Mouse (Mus musculus) midbrain, embryonic 12.5 days (tissue): ENCODE measurements around the gene Phactr2. TPM values are rescaled to one million over a fixed set of nuclear protein-coding genes. Genes with fewer than 3 reads are reported as not detected.
A peak's percentile ranks its signal among the peaks of the same experiment; 100 is the strongest.

Source experiments
- ATAC-seq: fragments of 200-750 bp; cut with Nextera tagmentation; 2 replicates; pipeline ENCODE4 v1.8.0; 2017; ENCODE audit warnings: low read depth, moderate TSS enrichment, moderate library complexity; ENCODE audit not compliant: low FRiP score
- H3K27ac ChIP-seq: fragments of 300-500 bp; sonication (generic); replicated peaks from 2 replicates; pipeline ENCODE4 v1.5.1; 2016; ENCODE audit warnings: mild to moderate bottlenecking
- H3K27me3 ChIP-seq: fragments of 300-500 bp; sonication (generic); 2 replicates; pipeline ENCODE4 v1.6.1; 2016; ENCODE audit warnings: mild to moderate bottlenecking
- H3K36me3 ChIP-seq: fragments of 300-500 bp; sonication (generic); 2 replicates; pipeline ENCODE4 v1.6.1; 2016
- H3K4me1 ChIP-seq: fragments of 300-500 bp; sonication (generic); 2 replicates; pipeline ENCODE4 v1.6.1; 2016
- H3K4me2 ChIP-seq: fragments of 300-500 bp; sonication (generic); replicated peaks from 2 replicates; pipeline ENCODE4 v1.6.1; 2016; ENCODE audit warnings: mild to moderate bottlenecking, moderate library complexity
- H3K4me3 ChIP-seq: fragments of 300-500 bp; sonication (generic); 2 replicates; pipeline ENCODE4 v1.5.1; 2016; ENCODE audit warnings: mild to moderate bottlenecking
- H3K9ac ChIP-seq: fragments of 300-500 bp; sonication (generic); replicated peaks from 2 replicates; pipeline ENCODE4 v1.6.1; 2016; ENCODE audit warnings: mild to moderate bottlenecking, moderate library complexity
- H3K9me3 ChIP-seq: fragments of 300-500 bp; sonication (generic); 2 replicates; pipeline ENCODE4 v1.6.1; 2016; ENCODE audit warnings: mild to moderate bottlenecking
- WGBS: fragments of 180-500 bp; shearing (Covaris S2); methylation state at CpG from one replicate; pipeline ENCODE4 v1.1.7; 2016; 5-methylcytosine and 5-hydroxymethylcytosine counted together
- polyA plus RNA-seq: library from polyadenylated mRNA; unstranded; fragments of >200 nt; fragmentation: Nextera tagmentation; extraction: Ambion mirVana; gene quantifications from 2 replicates; pipeline ENCODE4 v1.2.1, GENCODE M21; 2016

Phactr2 gene
- polyA plus RNA-seq, 1 experiment from 2014 or later: 11.7 TPM

GRCm38 (mm10) chr10:13311612-13312011 is 162.6 kb downstream of the Phactr2 start:
- no peaks in the 10 kb centered on the region for H3K27me3 ChIP-seq
- H3K4me3 ChIP-seq: no peak overlapping the region
- WGBS: 37% methylated on average over 6 of the region's 6 CpGs
- no peak for ATAC-seq
- H3K27ac ChIP-seq: peak overlapping the region; percentile 60
- H3K4me2 ChIP-seq: no peak overlapping the region
- no peaks in the 10 kb centered on the region for H3K36me3 ChIP-seq
- no peak overlapping the region for H3K9ac ChIP-seq
- H3K9me3 ChIP-seq: no peaks in the 10 kb centered on the region
- H3K4me1 ChIP-seq: peaks cover 18% of the 10 kb centered on the region

- Histone ChIP-seq H3K9me3 (no peaks in the 10 kb centered on the region), H3K27me3 (no peaks in the 10 kb centered on the region), H3K4me2 (no peak overlapping the region), H3K27ac (no peak overlapping the region), H3K4me1 (peaks cover 16% of the 10 kb centered on the region), H3K4me3 (no peak overlapping the region), H3K9ac (no peak overlapping the region), H3K36me3 (no peaks in the 10 kb centered on the region)
- 73% methylated on average over 3 of the region's 3 CpGs for WGBS
- ATAC-seq: no peak
Observed at GRCm38 (mm10) chr10:13310075-13310474, 164.1 kb downstream of the Phactr2 start.

- WGBS: 74% methylated on average over 10 of the region's 10 CpGs
- Histone ChIP-seq H3K27ac (no peak overlapping the region), H3K4me3 (no peak overlapping the region), H3K27me3 (no peaks in the 10 kb centered on the region), H3K9me3 (no peaks in the 10 kb centered on the region), H3K9ac (no peak overlapping the region), H3K4me1 (peaks cover 6% of the 10 kb centered on the region; the same call in 1 of the 2 replicates), H3K4me2 (no peak overlapping the region), H3K36me3 (no peaks in the 10 kb centered on the region)
- ATAC-seq: no peak
Observed at GRCm38 (mm10) chr10:13304641-13305241, 169.5 kb downstream of the Phactr2 start.

- no peaks in the 10 kb centered on the region for H3K36me3 ChIP-seq
- 82% methylated on average over 13 of the region's 13 CpGs for WGBS
Observed at GRCm38 (mm10) chr10:13303271-13304265, 170.6 kb downstream of the Phactr2 start.

GRCm38 (mm10) chr10:13300601-13301000 is 173.6 kb downstream of the Phactr2 start:
- WGBS: 84% methylated on average over 6 of the region's 6 CpGs
- ATAC-seq: no peak
- no peak overlapping the region for H3K4me3 ChIP-seq
- no peak overlapping the region for H3K4me2 ChIP-seq
- H3K27ac ChIP-seq: no peak overlapping the region
- peaks cover 6% of the 10 kb centered on the region; the same call in 1 of the 2 replicates for H3K4me1 ChIP-seq
- no peaks in the 10 kb centered on the region for H3K27me3 ChIP-seq
- H3K36me3 ChIP-seq: no peaks in the 10 kb centered on the region
- H3K9ac ChIP-seq: no peak overlapping the region
- no peaks in the 10 kb centered on the region for H3K9me3 ChIP-seq

More at GRCm38 (mm10) chr10:13303271-13304265, 170.6 kb downstream of the Phactr2 start:
- no peak for ATAC-seq
- no peaks in the 10 kb centered on the region for H3K27me3 ChIP-seq
- peaks cover 6% of the 10 kb centered on the region; the same call in 1 of the 2 replicates for H3K4me1 ChIP-seq
- H3K9me3 ChIP-seq: no peaks in the 10 kb centered on the region
- H3K4me2 ChIP-seq: no peak overlapping the region
- no peak overlapping the region for H3K27ac ChIP-seq
- H3K4me3 ChIP-seq: no peak overlapping the region
- no peak overlapping the region for H3K9ac ChIP-seq

- Histone ChIP-seq H3K27ac (no peak overlapping the region), H3K4me3 (no peak overlapping the region), H3K4me2 (no peak overlapping the region), H3K9ac (no peak overlapping the region), H3K36me3 (no peaks in the 10 kb centered on the region), H3K4me1 (peaks cover 6% of the 10 kb centered on the region; the same call in 1 of the 2 replicates), H3K9me3 (no peaks in the 10 kb centered on the region), H3K27me3 (no peaks in the 10 kb centered on the region)
- ATAC-seq: no peak
- WGBS: 77% methylated on average over 6 of the region's 6 CpGs
Observed at GRCm38 (mm10) chr10:13300196-13300595, 174.0 kb downstream of the Phactr2 start.

DNA sequence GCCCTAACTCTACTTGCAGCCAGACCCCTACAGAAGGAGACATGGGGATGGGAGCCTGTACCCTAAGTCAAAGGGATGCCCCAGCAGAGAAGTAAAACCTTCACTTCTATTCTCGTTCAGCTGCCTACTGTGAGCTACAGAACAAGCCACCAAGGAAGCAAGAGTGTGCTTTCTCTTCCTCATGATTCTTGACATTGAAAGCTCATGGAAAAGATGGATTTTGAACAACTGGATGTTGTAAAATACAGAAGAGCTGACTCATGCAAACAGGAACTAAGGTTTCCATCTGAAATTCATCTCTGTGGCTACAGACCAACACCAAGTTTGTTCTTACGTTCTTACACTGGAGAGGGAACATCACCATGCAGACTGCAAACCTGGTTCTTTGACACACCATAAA is 179.3 kb downstream of the Phactr2 start:
- H3K4me1 ChIP-seq: no peaks in the 10 kb centered on the region
- ATAC-seq: no peak

DNA sequence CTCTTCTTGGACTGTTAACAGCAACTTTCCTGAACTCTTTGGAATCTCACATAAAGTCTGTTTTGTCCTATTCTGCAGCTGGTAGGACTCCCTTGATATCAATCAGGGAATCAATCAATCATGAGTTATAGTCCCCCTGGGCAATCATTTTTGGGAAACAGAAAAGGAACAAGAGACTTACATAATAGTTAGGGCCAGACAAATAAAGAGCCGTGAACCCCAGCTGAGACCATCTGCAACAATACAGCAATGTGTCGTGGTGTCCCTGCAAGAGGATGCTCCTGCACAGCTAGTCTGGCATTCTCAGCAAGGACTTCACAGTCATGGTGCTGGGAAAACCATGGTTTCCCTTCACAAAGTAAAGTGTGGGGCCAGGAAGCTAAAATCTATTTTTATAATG is 182.2 kb downstream of the Phactr2 start:
- WGBS: 56% methylated on average over 2 of the region's 2 CpGs
- no peaks in the 10 kb centered on the region for H3K27me3 ChIP-seq
- no peaks in the 10 kb centered on the region for H3K36me3 ChIP-seq
- H3K4me2 ChIP-seq: no peak overlapping the region
- no peaks in the 10 kb centered on the region for H3K4me1 ChIP-seq
- no peak for ATAC-seq
- no peaks in the 10 kb centered on the region for H3K9me3 ChIP-seq
- H3K4me3 ChIP-seq: no peak overlapping the region
- no peak overlapping the region for H3K9ac ChIP-seq
- H3K27ac ChIP-seq: no peak overlapping the region

More for the DNA sequence above, 179.3 kb downstream of the Phactr2 start:
- Histone ChIP-seq H3K27ac (no peak overlapping the region), H3K4me2 (no peak overlapping the region), H3K9me3 (no peaks in the 10 kb centered on the region), H3K9ac (no peak overlapping the region), H3K27me3 (no peaks in the 10 kb centered on the region), H3K36me3 (no peaks in the 10 kb centered on the region), H3K4me3 (no peak overlapping the region)
- WGBS: 88% methylated on average over 2 of the region's 2 CpGs

- H3K4me2 ChIP-seq: no peak overlapping the region
- H3K4me3 ChIP-seq: no peak overlapping the region
- WGBS: 80% methylated on average over 8 of the region's 8 CpGs
- H3K4me1 ChIP-seq: peaks cover 6% of the 10 kb centered on the region; the same call in 1 of the 2 replicates
- H3K36me3 ChIP-seq: no peaks in the 10 kb centered on the region
- no peak overlapping the region for H3K9ac ChIP-seq
- ATAC-seq: peak; percentile 38; the same call in 1 of the 2 replicates
- H3K9me3 ChIP-seq: no peaks in the 10 kb centered on the region
- H3K27me3 ChIP-seq: no peaks in the 10 kb centered on the region
- no peak overlapping the region for H3K27ac ChIP-seq
Observed at GRCm38 (mm10) chr10:13289252-13289961, 184.8 kb downstream of the Phactr2 start.

DNA sequence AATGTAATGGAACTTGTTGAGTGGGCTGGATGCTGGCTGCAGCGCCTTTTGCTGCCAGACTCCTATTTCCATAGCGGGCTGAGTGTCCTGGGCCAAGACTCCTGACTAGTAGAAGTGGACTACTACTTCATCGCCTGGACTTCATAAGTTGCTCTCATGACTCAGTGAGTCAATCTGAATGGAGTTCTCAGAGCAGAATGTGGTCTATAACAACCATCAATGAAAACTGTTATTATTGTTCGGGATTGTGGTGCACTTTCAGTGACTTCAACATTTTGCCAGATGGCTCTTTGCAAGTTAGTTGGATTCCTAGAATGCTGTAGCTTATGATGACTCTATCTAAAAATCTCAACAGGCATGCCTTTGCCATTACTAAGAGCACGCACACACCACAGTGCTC is 185.9 kb downstream of the Phactr2 start:
- no peak overlapping the region for H3K4me2 ChIP-seq
- no peak overlapping the region for H3K4me3 ChIP-seq
- no peaks in the 10 kb centered on the region for H3K36me3 ChIP-seq
- no peaks in the 10 kb centered on the region for H3K9me3 ChIP-seq
- H3K4me1 ChIP-seq: peaks cover 6% of the 10 kb centered on the region; the same call in 1 of the 2 replicates
- H3K27ac ChIP-seq: no peak overlapping the region
- H3K27me3 ChIP-seq: no peaks in the 10 kb centered on the region
- no peak overlapping the region for H3K9ac ChIP-seq
- ATAC-seq: no peak
- WGBS: 95% methylated on average over 5 of the region's 5 CpGs

DNA sequence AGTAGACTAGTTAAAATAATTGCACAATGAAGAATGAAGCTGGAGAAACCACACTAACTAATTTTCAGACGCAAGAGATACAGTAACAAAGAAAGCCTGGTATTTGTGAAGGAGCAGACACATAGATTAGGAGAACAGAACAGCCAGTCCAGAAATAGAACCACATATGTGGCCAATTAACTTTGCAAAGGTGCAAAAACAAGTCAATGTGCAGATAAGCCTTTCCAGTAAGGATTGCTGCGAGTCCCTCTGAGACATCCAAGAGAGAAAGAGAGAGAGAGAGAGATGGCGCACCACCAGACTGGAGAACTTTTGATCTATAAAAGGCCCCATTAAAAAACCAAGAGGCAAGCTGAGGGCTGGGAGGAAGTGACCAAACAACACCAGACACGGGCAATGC is 190.8 kb downstream of the Phactr2 start:
- ATAC-seq: no peak
- Histone ChIP-seq H3K9ac (no peak overlapping the region), H3K27ac (no peak overlapping the region), H3K4me2 (no peak overlapping the region), H3K27me3 (no peaks in the 10 kb centered on the region), H3K4me1 (peaks cover 6% of the 10 kb centered on the region; the same call in 1 of the 2 replicates), H3K9me3 (no peaks in the 10 kb centered on the region), H3K36me3 (no peaks in the 10 kb centered on the region), H3K4me3 (no peak overlapping the region)
- 80% methylated on average over 4 of the region's 4 CpGs for WGBS
